Mouse (Mus musculus) CD8-positive naive resting alpha-beta T cell, adult 57 days (primary cell): ENCODE measurements around the gene Olfr944. TPM values are rescaled to one million over a fixed set of nuclear protein-coding genes. Genes with fewer than 3 reads are reported as not detected.

Source experiments
- total RNA-seq: library from RNA; stranded (reverse); gene quantifications from one replicate; pipeline ENCODE4 v1.2.4, GENCODE M21; 2023

The Olfr944 gene
- not detected for total RNA-seq

DNA sequence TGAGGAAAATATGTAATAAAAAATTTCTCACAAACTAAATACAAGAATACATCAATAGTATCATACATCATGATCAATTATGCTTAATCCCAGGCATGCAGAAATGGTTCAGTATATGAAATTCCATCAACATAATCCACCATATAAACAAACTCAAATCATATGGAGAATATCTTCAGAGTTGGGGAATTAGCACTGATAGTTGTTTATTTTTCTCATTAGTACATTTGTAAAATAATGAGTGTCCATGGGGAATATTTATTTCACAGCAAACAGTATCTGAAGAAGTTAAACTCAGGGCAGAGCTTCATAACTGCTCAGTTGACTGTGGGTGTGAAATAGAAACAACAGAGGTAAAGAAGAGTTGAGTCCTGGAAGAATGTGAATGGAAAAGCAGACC is at the start of gene Olfr944:
Gene Olfr944 (plus strand): TSS at position 301 of the 400 bp plus-strand sequence.

DNA sequence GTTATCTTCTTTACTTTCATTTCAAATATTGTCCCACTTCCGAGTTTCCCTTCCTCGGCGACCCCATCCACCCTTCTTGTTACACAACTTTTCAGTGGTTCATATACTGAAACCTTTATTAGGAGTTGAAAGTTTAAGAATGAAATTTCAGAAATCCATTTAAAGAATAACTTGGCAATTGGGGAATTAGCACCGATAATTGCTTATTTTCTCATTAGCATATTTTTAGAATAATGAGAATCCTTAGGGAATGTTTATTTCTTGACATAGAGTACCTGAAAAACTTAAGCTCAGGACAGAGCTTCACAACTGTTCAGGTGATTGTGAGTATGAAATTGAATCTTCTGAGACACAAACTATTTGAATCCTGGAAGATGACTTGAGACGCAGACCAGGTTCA is 35.7 kb upstream of the Olfr944 start, which contains the start of gene Olfr943:
Gene Olfr943 (plus strand): TSS at position 301 of the 400 bp plus-strand sequence.

GRCm38 (mm10) chr9:39249894-39250293 is 48.2 kb downstream of the Olfr944 start, which contains the start of gene Olfr1537:
Olfr1537 (minus strand) TSS chr9:39249994.

Other genes with a start within 250 kb of the Olfr944 start
- gene Olfr933, start 229.6 kb upstream of the Olfr944 start, total RNA-seq, result not detected
- gene Olfr934, start 213.6 kb upstream of the Olfr944 start, total RNA-seq, result not detected
- gene Olfr935, start 202.2 kb upstream of the Olfr944 start, total RNA-seq, result not detected
- gene Olfr146, start 178.5 kb upstream of the Olfr944 start, total RNA-seq, result not detected
- not detected for gene Olfr937, start 137.0 kb upstream of the Olfr944 start, total RNA-seq
- gene Olfr938, start 123.0 kb upstream of the Olfr944 start, total RNA-seq, result not detected
- gene Olfr27, start 73.8 kb upstream of the Olfr944 start, total RNA-seq, result not detected
- gene Olfr943, start 35.6 kb upstream of the Olfr944 start, total RNA-seq, result not detected
- gene Olfr1537, start 48.1 kb downstream of the Olfr944 start, total RNA-seq, result not detected
- not detected for gene Olfr945, start 74.9 kb downstream of the Olfr944 start, total RNA-seq
- not detected for gene Olfr948, start 124.1 kb downstream of the Olfr944 start, total RNA-seq
- gene Olfr951, start 185.5 kb downstream of the Olfr944 start, total RNA-seq, result not detected
- gene Olfr952, start 225.2 kb downstream of the Olfr944 start, total RNA-seq, result not detected